Mouse (Mus musculus) cerebellum, postnatal 36 days (tissue): Measurements from ENCODE around the gene Slfn3.
"Not testable (repeated sequence)": the region's sequence is repeated elsewhere in the genome, so short reads cannot be mapped to it uniquely, and the experiment has no call there.

Experiments used
- DNase-seq, 2 experiments: peaks; one replicate each; pipeline ENCODE4 v3.0.0; 2021 to 2022; ENCODE audit warnings: mixed read lengths in 2 of 2

The Slfn3 gene

DNA sequence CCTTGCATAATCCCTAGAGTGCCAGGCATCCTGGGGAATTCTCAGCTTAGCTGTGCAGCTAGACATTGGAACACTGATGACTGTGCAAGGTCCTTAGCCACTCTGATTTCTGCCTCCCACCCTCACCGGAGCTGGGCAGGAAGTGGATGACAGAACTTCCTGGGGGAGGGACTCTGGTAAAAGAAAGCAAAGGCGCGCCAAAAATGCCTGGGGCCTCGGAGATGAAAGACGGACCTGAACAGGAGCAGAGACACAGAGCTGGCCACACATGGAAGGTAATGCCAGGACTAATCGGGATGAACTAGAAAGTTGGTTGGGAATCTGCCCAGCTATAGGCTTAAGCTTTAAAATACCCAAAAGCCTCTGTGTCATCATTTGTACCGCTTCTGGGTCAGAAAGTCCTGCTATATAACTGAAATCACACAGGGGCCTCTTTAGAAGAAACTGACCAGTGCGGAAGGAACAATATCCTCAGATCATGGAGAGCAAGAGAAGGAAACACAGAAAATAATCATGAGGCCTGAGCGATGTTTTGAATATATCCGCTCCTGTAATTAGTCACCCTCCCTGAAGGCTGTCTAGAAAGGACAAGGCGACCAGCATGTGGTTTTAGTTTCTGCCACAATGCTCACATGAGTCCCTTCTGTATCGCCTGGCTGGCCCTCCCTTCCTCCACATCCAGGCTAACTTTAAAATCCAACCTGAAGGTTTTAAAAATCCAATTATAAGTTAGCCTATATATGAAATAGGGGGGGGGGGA, at the start of gene Slfn3:
TSS of gene Slfn3 (plus strand) at position 197 of the 760 bp plus-strand sequence.
- DNase-seq, result peak in 1 of 2 experiments; percentile 4

- not testable (repeated sequence) for DNase-seq
Observed at GRCm38 (mm10) chr11:83148939-83149338, 42.2 kb upstream of the Slfn3 start.

GRCm38 (mm10) chr11:83174948-83175539, 16.1 kb upstream of the Slfn3 start, which contains the start of gene Slfn4:
Slfn4 (plus strand) TSS chr11:83175186.
- no peak for DNase-seq

DNA sequence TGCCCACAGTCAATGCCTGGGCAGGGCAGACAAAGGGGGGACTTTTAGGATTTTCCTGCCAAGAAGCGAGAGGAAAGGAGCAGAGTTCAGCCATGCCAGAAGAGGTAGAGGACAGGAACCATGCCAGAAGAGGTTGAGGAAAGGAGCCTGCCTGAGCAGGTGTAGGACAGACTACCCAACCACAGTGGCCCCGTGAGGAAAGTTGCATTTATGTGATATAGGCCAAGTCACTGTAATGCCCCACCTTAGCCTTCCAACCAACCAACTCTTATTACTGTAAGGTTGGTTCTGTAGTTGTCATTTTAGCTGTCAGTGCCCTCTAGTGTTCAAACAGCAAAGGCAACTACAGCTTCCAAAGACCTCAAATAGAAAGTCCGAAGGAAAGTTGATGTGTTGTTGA, 871 bp downstream of the Slfn3 start:
- DNase-seq, result no peak

GRCm38 (mm10) chr11:83205002-83205401, 13.9 kb downstream of the Slfn3 start:
- no peak for DNase-seq

GRCm38 (mm10) chr11:83216119-83216518, 25.0 kb downstream of the Slfn3 start:
- no peak for DNase-seq

- DNase-seq, result no peak
Observed at GRCm38 (mm10) chr11:83221328-83221877, 30.3 kb downstream of the Slfn3 start.

DNA sequence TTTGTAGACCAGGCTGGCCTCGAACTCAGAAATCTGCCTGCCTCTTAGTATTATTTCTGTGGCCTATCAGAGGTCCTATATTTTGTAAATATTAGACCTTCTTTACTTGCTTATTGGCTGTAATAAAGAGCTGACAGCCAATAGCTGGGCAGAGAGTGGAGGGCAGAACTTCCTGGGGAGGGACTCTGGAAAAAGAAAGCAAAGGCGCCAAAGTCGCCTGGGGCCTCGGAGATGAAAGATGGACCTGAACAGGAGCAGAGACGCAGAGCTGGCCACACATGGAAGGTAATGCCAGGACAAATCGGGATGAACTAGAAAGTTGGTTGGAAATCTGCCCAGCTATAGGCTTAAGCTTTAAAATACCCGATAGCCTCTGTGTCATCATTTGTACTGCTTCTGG, 32.2 kb downstream of the Slfn3 start:
- DNase-seq, result no peak

- not testable (repeated sequence) for DNase-seq
Observed at GRCm38 (mm10) chr11:83223793-83224192, 32.7 kb downstream of the Slfn3 start.

DNA sequence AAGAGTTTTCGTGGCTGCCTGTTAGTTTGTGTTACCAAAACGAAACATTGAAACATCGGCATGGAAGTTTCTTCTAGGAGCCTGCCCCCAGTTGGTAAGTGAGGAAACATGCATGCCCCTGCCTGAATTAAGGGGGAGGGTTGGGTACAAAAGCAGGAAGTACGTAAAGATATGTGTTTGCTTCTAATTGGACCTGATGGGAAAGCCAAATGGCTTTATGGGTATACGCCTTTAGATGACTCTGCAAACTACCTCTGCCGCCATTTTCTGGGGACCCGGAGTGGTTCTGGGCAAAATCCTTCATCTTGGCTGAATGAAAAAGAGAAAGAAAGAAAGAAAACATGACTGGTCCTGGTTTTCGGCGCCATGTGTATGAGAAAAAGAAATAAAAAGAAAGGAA, 33.1 kb downstream of the Slfn3 start:
- no peak for DNase-seq

GRCm38 (mm10) chr11:83224750-83225149, 33.6 kb downstream of the Slfn3 start:
- no peak for DNase-seq

DNA sequence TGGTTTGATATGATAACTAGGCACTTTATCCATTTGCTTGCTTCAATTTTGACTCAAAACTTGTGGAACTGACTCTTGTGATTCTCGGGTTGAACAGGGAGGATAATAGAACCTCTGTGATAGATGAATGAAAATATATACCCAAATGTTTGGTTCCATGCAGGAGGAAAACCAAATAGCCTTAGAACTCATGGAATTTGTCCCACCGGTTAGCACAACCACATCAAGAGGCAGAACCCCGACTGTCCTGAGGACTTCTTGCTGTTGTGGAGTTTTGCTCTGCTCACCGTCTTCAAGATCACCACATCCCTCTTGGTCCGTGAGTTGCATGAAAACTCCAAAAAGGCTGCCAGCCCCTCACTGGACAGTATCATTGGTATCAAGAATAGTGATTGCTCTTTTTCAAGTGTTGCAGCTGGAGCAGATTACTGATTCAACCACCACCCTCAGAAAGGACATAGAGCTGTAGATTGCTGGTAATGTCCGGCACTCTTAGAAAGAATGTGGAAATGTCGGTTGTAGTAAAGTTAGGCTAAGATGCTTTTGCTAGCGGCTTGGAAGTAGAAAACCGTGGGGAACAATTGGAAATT, 34.3 kb downstream of the Slfn3 start:
- no peak for DNase-seq

GRCm38 (mm10) chr11:83227926-83228723, 37.0 kb downstream of the Slfn3 start:
- no peak for DNase-seq

DNA sequence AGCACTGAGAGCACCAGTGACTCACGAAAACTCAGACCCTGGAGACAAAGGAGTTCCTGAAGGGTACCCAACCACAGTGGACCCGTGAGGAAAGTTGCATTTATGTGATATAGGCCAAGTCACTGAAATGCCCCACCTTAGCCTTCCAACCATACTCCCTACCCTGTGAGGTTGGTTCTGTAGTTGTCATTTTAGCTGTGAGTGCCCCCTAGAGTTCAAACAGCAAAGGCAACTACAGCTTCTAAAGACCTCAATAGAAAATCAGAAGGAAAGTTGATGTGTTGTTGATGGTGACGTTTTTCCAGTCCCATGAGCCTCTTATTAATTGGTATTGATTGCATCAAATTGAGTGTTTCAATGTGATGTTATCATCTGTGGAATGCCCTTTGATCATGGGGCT, 39.8 kb downstream of the Slfn3 start:
- DNase-seq, result no peak

DNA sequence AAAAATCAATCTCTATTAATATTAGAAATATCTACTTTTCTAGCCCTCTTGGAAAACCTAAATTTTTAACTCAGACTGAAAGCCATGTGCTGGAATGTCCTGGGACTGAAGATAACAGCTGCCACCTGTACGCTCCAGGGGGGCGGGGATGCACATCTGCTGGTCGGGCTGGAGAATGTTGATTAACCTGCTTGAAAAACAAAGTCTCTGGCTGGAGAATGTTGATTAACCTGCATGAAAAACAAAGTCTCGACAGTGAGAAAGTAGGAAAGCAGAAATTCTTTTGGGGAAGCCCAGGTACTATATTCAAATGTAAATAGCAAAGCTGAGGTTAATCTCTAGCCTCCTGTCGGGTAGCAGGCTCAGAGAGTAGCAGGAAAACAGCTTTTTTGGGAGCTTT, 42.5 kb downstream of the Slfn3 start:
- DNase-seq, result not testable (repeated sequence)

DNA sequence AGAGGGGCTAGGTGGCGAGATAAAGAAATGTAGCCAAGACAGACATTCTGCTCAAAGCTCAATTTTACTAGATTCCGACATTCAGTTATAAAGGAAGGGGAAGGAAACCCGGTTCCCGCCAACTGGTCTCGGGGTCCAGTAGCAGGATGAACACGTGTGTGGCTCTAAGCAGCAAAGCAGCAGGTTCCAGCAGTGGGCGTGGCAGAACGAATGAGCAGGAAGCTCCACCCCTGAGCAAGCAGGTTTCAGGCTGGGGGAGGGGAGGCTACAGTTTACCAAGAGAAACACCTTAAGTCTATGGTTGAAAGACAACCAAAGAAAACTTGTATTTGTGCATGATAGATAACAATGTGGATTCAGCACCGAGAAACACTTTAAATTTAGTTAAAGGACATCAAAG, 46.3 kb downstream of the Slfn3 start:
- DNase-seq, result not testable (repeated sequence)

GRCm38 (mm10) chr11:83238389-83238788, 47.3 kb downstream of the Slfn3 start:
- DNase-seq, result no peak

- no peak for DNase-seq
Observed at GRCm38 (mm10) chr11:83239811-83240210, 48.7 kb downstream of the Slfn3 start.

DNA sequence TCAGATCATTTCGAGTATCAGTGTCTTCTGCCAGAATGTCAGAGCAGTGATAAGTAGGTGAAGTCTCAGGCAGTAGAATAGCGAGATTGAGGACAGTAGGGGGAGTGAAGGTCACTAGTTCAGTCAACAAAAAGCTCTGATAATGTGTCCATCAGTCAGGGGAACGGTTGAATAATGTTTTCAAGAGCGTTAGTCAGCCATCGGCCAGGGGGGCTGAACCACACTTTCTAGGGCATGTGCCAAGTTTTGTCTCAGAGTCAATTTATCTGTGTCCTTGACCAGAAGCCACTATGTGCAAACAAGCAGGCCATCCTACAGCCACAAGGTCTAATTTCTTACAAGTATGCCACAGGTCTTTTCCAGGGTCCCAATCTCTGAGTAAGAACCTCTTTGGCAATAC, 66.1 kb downstream of the Slfn3 start:
- not testable (repeated sequence) for DNase-seq

DNA sequence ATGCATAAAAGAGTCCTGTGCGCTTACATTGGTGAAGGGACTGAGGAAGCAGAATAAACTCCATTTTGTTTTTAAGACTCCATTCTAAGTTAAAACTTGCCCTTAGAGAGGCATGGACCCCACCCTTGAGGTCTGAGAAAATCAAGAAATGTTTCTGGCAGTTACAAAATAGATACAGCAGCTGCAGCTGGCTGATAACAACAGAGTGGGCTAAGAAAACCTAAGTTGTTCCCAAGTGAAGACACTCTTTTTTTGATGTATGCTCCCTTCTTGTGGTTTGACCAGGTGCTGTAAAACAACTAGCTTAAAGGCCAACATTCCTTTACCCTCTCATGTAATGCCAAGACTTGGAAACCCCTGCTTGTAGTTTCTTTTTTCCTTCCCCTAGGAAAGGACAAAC, 71.5 kb downstream of the Slfn3 start:
- no peak for DNase-seq

DNA sequence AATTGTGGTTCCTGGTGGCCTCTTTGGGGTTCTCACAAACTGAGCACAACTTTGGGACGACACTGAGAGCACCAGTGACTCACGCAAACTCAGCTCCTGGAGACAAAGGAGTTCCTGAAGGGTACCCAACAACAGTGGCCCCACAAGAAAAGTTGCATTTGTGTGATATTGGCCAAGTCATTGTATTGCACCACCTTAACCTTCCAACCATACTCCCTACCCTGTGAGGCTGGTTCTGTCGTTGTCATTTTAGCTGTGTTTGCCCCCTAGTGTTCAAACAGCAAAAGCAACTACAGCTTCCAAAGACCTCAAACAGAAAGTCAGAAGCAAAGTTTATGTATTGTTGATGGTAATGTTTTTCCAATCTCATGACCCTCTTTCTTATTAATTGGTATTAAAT, 72.0 kb downstream of the Slfn3 start:
- DNase-seq, result no peak
